Mouse (Mus musculus) liver, postnatal 0 days (tissue): ENCODE measurements around the gene Ggact.

Experiments used
- CTCF ChIP-seq: sonication (generic); IDR thresholded peaks from 2 replicates; pipeline ENCODE4 v1.5.1; 2016; ENCODE audit warnings: antibody characterized with exemption, low read depth
- EP300 ChIP-seq: IDR thresholded peaks from 2 replicates; pipeline ENCODE4 v1.6.1; 2016; ENCODE audit warnings: antibody characterized with exemption, low read depth, mild to moderate bottlenecking

DNA sequence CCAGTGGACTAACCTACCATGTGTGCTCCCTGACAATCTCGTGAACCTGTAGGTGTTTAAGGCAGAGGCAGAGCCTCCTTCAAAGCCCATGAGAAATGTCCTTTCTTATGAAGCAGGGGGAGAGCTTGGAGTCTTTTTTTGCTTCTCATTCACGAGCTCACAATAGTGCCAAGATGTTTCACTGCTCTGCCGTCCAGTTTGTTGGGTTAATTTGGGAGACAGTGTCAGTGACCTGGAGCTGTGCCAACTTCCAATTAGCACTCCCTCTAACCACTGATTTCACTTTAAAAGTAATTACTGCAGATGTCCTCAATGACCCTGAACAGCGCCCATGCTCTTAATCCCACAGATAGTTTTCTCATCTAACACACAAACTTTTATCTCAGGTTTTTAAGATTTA lies 50.9 kb downstream of the Ggact start:
- TF ChIP-seq EP300: no peak
- TF ChIP-seq CTCF: no peak
